Mouse (Mus musculus) mouse embryonic stem cell (cell line): ENCODE results near the gene Crls1.

Source experiments
- in situ Hi-C, 2 experiments: fragments of 300-500 bp; cut with MboI; formaldehyde crosslinking; loops; 1 replicate in 1 of 2; 3 replicates in 1 of 2; pipeline ENCODE4 v1.14.3; 2019 to 2020; ENCODE audit warnings: low sequenced_read_pairs in 2 of 2, low pct_unique_long_range_greater_than_20kb in 1 of 2, mixed read lengths in 1 of 2; ENCODE audit not compliant: unreplicated experiment in 1 of 2

Crls1 gene

DNA sequence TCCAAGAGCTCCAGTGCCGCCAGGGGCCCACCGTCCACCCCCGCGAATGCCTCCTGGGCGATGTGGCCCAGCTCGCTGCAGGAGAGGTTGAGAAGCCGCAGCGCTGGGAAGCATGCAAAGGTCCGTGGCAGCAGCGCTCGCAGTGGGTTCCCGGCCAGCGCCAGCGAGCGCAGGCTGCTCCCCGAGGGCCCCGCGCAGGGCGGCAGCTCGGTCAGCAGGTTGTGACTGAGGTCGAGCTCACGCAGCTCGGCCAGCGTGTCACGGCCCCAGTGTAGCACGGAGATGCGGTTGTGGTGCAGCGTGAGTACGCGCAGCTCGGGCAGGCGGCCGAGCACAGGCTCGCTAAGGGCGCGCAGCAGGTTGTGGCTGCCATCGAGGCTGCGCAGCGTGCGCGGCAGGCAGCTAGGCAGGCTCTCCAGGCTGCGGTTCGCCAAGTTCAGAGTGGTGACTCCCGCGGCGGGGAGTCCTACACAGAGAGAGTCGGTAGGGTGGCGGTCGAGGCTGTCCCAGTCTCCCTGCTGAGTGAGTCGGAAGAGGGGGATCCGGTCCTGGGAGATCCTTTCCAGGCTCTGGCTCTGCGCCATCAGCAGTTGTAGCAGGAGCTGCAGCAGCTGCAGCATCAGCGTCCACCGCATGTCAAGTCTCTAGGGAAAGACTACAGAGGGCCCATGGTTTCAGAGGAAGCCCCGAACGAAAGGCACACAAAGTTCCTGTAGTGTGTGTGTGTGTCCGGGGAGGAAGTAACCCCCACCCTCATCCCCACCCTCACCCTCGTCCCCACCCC, 33.0 kb downstream of the Crls1 start:
- in situ Hi-C loops: no loop called here

DNA sequence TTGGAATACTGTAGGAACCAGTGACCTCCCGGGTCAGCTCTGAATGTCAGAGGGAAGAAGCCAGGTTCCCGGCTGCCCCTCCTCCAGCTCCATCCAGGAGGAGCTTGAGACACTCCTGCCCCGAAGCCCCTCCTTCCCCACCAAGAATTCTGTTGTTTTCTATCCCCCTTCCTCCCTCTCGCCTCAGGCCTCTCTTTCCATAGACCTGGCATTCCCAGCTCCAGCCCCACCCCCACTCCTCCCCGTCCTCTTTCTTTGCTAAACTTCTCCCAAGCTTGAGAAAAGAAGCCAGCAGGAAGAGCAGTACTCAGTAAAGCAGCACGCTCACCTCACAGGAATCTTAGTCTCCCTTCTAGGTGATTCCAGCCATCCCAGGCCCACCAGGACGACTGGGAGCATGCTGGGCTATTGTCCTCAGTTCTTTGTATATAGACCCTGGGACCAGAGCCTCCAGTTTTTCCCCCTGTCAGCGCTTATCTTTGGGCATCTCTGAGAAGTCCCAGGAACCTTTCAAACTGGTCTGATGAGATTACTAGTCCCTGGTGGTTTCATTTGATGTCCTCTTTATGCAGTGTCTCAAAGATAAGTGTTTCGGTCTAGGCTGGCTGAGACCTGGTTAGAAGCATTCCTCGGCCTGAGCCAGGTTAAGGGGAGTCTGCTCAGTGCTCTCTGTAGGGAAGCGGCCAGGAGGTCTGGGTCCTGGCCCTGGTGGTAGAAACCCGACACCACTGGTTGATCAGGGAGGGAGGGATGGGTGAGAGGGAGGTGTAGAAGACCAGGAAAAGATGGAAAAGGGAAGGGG, 34.6 kb downstream of the Crls1 start, which contains the start of gene Lrrn4:
Gene Lrrn4 (minus strand): TSS at position 48 of the 802 bp plus-strand sequence.
- in situ Hi-C loops: no loop called here

DNA sequence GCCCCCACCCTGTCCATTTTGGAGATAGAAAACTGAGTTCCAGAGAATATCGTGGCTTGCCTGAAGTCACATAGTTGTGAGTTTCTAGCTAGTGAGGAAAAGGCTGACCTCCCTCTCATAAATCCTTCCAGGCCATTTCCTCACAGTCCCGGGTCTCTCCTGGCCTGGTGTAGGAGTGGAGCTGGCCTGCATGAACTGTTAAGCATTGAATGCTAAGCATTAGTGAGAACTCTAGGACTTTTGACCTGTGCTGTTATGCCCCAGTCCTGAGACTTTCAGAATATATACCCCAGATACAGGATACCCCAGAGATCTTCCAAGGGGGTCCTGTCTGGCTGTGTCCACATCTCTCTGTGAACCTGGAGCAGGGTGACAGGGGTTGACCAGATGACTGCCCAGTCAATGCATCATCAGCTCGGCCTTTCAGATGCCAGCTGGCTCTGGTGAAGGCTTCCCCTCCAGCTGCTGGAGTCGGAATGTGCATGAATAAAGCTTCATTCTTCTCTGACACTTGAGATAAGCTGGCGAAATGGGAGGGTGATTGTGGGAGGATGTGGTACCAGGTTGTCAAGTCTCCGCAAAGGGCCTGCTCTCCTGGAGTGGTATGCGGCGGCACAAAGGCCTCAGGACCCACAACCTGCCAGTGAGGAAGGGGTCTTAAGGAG, 38.0 kb downstream of the Crls1 start:
- in situ Hi-C loops: no loop called here

DNA sequence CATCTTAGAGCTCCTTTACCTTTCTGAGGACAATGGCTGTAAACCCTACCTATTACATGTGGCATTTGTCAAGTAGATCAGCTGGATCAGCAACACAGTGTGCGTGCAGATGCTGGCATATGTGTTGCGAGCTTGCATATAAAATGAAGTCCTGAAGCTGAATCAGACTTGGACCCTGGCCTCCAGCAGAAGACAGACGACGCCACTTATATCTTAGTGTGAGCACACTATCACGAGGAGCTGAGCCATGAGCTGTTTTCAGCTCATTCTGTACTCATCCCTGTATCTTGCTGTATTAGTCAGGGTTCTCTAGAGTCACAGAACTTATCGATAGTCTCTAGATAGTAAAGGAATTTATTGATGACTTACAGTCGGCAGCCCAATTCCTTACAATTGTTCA, 38.8 kb downstream of the Crls1 start:
- in situ Hi-C loops: no loop called here

DNA sequence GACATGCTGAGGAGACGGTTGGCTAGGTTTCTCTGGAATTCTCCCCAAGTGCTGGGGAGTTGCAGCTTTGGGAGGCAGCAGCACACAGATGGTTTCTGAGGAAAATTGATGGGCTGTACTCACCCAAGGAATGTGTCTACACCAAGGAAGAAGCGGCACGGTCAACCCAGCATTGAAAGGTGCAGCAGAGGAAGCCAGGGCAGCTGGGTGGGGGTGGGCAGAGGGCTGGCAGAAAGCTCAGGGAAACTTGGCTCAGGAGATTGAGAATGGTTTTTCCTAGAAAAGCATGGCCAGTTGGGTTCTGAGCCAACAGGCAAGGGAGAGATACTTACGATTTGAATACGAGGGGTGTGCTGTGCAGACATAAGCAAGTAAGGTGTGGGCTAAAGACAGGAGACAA, 47.4 kb downstream of the Crls1 start:
- in situ Hi-C loops: no loop called here

DNA sequence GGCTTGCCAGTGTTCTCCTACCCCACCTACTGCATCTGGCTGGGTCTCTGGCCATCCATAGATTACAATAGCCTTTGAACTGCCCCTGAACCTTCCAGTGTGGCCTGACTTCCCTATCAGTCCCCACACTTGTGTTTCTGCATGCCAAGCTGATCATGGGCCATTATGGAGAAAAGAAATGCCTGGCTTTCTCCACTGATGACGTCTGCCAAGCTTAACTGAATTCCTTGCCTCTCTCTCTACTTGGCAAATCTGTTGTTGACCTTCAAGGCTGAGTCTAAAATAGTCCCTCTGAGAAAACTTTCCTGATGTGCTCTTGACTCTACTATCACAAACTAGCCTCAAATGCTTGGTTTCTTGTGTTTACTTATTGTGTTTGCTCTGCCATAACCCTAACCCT, 51.7 kb downstream of the Crls1 start:
- in situ Hi-C loops: no loop called here

DNA sequence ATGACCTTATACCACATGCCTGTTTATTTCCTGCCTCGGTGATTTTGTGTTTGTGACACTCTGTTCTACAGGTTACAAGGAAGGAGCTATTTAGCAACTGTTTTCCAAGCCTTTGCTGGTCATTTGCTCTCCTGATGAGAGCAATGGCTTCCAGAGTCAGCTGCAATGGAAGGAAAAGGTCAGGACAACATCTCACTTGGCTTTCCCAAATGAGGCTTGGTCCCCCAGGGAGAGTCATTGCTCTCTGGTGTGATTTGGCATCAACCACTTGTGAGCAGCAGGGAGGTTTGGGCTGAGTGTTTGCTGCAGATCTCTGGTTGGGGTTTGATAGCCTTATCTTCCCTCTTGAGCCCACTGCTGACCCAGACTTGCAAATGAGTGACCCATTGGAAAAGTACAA, 54.1 kb downstream of the Crls1 start:
- in situ Hi-C loops: loop anchor here (5.0 to 25.0 kb wide), 4 partner anchors 53 to 588 kb away; partner anchors contain the start of gene Crls1 (in 1 of the 2)

DNA sequence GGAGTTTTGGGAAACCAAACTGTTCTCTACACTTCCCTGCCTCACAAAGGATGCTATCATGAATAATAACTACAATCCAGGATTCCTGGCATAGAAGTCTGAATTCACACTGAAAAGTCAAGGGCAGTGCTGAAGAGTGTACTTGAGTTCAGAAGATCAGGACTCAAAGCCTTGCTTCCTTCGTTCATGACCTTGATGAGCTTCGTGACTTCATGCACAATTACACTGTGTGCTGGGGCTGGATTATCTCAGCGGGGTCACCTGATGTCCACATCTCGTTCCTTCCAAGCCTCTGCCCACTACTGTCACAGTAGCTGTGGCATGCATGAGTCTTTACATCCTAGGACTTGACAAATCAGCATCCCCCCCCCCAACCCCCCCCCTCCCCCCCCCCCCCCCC, 55.2 kb downstream of the Crls1 start:
- in situ Hi-C loops: loop anchor here (5.0 to 25.0 kb wide), 4 partner anchors 54 to 589 kb away; partner anchors contain the start of gene Crls1 (in 1 of the 2)

DNA sequence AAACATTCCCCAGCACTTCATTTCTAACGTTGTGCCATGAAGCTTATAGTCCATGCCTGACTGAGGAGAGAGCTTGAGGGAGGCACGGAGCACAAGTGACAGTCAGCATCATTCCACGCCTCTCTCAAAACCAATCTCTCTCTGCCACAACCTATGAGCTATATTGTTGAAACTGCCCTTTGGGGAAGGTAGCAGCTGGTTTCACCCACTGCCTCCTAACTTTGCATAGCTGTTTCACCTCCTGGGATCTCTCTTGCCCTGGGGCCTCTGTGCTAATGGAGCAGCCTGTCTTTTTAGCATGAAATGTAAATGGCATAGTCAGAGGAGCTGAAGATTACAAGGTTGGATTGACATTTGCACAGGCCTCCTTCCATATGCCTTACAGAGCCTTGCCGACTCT, 55.6 kb downstream of the Crls1 start:
- in situ Hi-C loops: loop anchor here (5.0 to 25.0 kb wide), 4 partner anchors 55 to 590 kb away; partner anchors contain the start of gene Crls1 (in 1 of the 2)

DNA sequence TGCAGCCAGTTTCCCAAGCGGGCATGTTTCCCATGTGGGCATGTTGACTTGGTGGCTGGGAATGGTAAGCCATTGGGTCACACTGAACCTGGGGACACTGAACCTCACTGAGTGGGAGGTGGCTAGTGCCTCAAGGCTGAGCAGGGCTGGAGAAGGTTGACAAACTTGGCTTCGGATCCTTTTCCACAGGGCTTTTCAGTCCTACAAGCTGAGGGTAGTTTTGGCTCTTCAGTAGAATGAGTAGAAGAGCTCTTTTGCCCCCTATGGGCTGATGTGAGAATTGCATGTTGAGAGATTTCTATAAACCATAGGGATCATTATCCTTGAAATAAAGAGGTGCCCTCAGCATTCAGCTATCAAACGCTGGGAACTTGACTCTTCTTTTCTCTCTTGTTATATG, 57.0 kb downstream of the Crls1 start:
- in situ Hi-C loops: loop anchor here (5.0 to 25.0 kb wide), 4 partner anchors 56 to 591 kb away; partner anchors contain the start of gene Crls1 (in 1 of the 2)

DNA sequence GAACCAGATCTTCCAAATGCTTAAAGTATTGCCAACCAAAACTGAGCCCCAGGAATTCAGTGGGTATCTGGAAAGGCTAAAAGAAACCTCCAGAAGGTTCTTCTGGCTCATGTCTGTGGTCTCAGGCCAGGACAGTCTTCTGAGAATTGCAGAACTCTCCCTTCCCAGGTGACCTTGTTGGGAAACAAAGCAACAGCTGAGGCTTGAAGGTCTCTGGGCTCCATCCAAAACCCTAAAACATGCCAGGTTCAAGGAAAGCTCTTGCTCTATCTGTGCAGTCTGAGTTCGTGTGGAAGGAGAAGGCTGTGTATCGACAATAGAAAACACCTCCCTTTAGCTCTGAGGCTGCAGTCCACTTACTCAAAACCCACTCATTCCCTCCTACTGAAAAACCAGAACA, 58.5 kb downstream of the Crls1 start:
- in situ Hi-C loops: loop anchor here (5.0 to 25.0 kb wide), 4 partner anchors 58 to 593 kb away; partner anchors contain the start of gene Crls1 (in 1 of the 2)

DNA sequence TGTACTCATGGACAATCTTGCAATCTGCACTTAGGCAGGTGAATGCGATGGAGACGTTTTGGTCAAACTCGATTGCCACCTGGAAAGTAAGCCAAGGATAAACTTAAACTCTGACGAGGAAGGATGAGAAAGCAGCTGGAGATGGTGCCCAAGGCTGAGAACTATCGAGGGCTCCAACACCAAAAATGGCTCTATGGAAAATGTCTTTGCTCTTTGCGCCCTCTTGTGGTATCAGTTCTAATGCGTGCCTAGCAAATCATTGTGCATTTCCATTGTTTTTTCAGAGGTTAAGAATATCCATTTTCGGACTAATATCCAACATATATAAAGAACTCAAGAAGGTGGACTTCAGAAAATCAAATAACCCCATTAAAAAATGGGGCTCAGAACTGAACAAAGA, 60.3 kb downstream of the Crls1 start:
- in situ Hi-C loops: loop anchor here (10.0 to 25.0 kb wide), 3 partner anchors 382 to 594 kb away; no protein-coding TSS in a partner anchor

DNA sequence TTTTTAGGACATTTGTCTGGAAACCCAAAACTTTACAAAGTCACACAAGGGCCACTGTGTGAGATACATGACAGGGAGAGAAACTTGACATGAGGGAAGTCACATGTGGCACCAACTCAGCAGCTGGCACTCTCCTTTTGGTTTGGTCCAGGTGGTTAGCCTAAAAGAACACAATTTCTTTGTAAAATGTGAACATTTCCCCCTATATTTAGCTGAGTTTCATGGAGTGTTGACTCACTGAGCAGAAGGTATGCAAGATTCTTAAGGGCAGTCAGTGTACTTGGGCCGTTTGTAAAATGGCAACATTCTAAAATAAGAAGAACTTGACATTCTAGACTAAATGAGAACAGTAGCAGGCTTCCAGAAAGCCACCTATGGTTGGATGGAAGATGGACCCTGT, 68.3 kb downstream of the Crls1 start:
- in situ Hi-C loops: loop anchor here (25.0 kb wide), 2 partner anchors 402 to 602 kb away; no protein-coding TSS in a partner anchor
